Mouse (Mus musculus) olfactory bulb, adult 2 months (tissue): ENCODE data around the gene Mrps21.

ENCODE experiments used
- CTCF ChIP-seq: fragments of 200-500 bp; IDR thresholded peaks from 2 replicates; pipeline ENCODE4 v1.5.1; 2012; ENCODE audit warnings: low read depth, mild to moderate bottlenecking, low read length, moderate library complexity; ENCODE audit not compliant: insufficient read depth
- POLR2A ChIP-seq: fragments of 200-500 bp; IDR thresholded peaks from 2 replicates; pipeline ENCODE4 v1.6.1; 2012; ENCODE audit warnings: mild to moderate bottlenecking, low read depth, low read length, moderate library complexity; ENCODE audit not compliant: insufficient read depth

GRCm38 (mm10) chr3:95904568-95904967, 33.2 kb upstream of the Mrps21 start, which contains the start of gene Car14:
- TF ChIP-seq CTCF, result no peak
- no peak for TF ChIP-seq POLR2A
